Mouse (Mus musculus) neural tube, embryonic 11.5 days (tissue): ENCODE results near the gene Psmb5. TPM values are rescaled to one million over a fixed set of nuclear protein-coding genes. Genes with fewer than 3 reads are reported as not detected.
A peak's percentile ranks its signal among the peaks of the same experiment; 100 is the strongest.

Source experiments
- ATAC-seq: fragments of 200-750 bp; cut with Nextera tagmentation; 2 replicates; pipeline ENCODE4 v1.8.0; 2017; ENCODE audit warnings: moderate number of reproducible peaks, mild to moderate bottlenecking, moderate TSS enrichment, moderate library complexity; ENCODE audit not compliant: insufficient read depth, low FRiP score, low TSS enrichment
- DNase-seq: peaks from one replicate; pipeline ENCODE4 v3.0.0-alpha.2; 2015; ENCODE audit warnings: low spot score
- H3K27ac ChIP-seq: fragments of 300-500 bp; sonication (generic); 2 replicates; pipeline ENCODE4 v1.5.1; 2014; ENCODE audit warnings: low read depth, mild to moderate bottlenecking, low read length
- H3K27me3 ChIP-seq: fragments of 300-500 bp; sonication (generic); 2 replicates; pipeline ENCODE4 v1.6.1; 2014; ENCODE audit warnings: mild to moderate bottlenecking, low read length, mixed read lengths; ENCODE audit not compliant: control insufficient read depth, insufficient read depth
- H3K36me3 ChIP-seq: fragments of 300-500 bp; sonication (generic); 2 replicates; pipeline ENCODE4 v1.6.1; 2014; ENCODE audit warnings: mild to moderate bottlenecking, low read length, moderate library complexity, mixed read lengths; ENCODE audit not compliant: control insufficient read depth, insufficient read depth
- H3K4me1 ChIP-seq: fragments of 300-500 bp; sonication (generic); 2 replicates; pipeline ENCODE4 v1.6.1; 2014; ENCODE audit warnings: low read length, mixed read lengths; ENCODE audit not compliant: control insufficient read depth, insufficient read depth
- H3K4me2 ChIP-seq: fragments of 300-500 bp; sonication (generic); 2 replicates; pipeline ENCODE4 v1.6.1; 2014; ENCODE audit warnings: low read depth, mild to moderate bottlenecking, moderate library complexity
- H3K4me3 ChIP-seq: fragments of 300-500 bp; sonication (generic); 2 replicates; pipeline ENCODE4 v1.5.1; 2014; ENCODE audit warnings: low read depth, low read length
- H3K9ac ChIP-seq: fragments of 300-500 bp; sonication (generic); 2 replicates; pipeline ENCODE4 v1.6.1; 2014; ENCODE audit warnings: mild to moderate bottlenecking, low read length
- H3K9me3 ChIP-seq: fragments of 300-500 bp; sonication (generic); 2 replicates; pipeline ENCODE4 v1.6.1; 2016; ENCODE audit warnings: low read length; ENCODE audit not compliant: control insufficient read depth
- WGBS: fragments of 180-500 bp; shearing (Covaris S2); extraction: QIAGEN DNeasy Blood & Tissue Kit; methylation state at CpG from one replicate; pipeline ENCODE4 v1.1.7; 2014; 5-methylcytosine and 5-hydroxymethylcytosine counted together
- polyA plus RNA-seq: library from polyadenylated mRNA; unstranded; fragments of >200 nt; fragmentation: Nextera tagmentation; extraction: Ambion mirVana; gene quantifications from 2 replicates; pipeline ENCODE4 v1.2.1, GENCODE M21; 2014

Gene Psmb5
- 444 and 470 TPM in 2 replicates for polyA plus RNA-seq

GRCm38 (mm10) chr14:54617897-54618365 is at the start of gene Psmb5:
Gene Psmb5 (minus strand): TSS chr14:54618022.
- WGBS: 0% methylated on average over 25 of the region's 25 CpGs
- Histone ChIP-seq H3K27ac (peak within 1 kb of the TSS; percentile 70), H3K9ac (peak within 1 kb of the TSS; percentile 92), H3K9me3 (no peaks in the 10 kb centered on the region), H3K4me1 (no peaks in the 10 kb centered on the region), H3K27me3 (no peaks in the 10 kb centered on the region), H3K36me3 (no peaks in the 10 kb centered on the region; the same call in 1 of the 2 replicates), H3K4me3 (peak within 1 kb of the TSS; percentile 89), H3K4me2 (peak within 1 kb of the TSS; percentile 69)
- DNase-seq (peak; percentile 92), ATAC-seq (peak; percentile 89)

- WGBS: 91% methylated on average over 10 of the region's 10 CpGs
- ATAC-seq (no peak), DNase-seq (no peak)
- peaks cover 37% of the 10 kb centered on the region for H3K36me3 ChIP-seq
- no peaks in the 10 kb centered on the region for H3K27me3 ChIP-seq
- H3K4me1 ChIP-seq: no peaks in the 10 kb centered on the region
- H3K4me3 ChIP-seq: no peak overlapping the region
- no peak overlapping the region for H3K4me2 ChIP-seq
- H3K27ac ChIP-seq: no peak overlapping the region
- H3K9me3 ChIP-seq: no peaks in the 10 kb centered on the region
- H3K9ac ChIP-seq: no peak overlapping the region
Measured at GRCm38 (mm10) chr14:54664477-54665222, 46.8 kb upstream of the Psmb5 start.

GRCm38 (mm10) chr14:54660009-54660408 is 42.2 kb upstream of the Psmb5 start:
- Histone ChIP-seq H3K4me2 (no peak overlapping the region), H3K4me3 (no peak overlapping the region), H3K9me3 (no peaks in the 10 kb centered on the region), H3K4me1 (no peaks in the 10 kb centered on the region), H3K27ac (no peak overlapping the region), H3K9ac (no peak overlapping the region), H3K27me3 (no peaks in the 10 kb centered on the region), H3K36me3 (peaks cover 29% of the 10 kb centered on the region)
- WGBS: 88% methylated on average over 2 of the region's 2 CpGs
- DNase-seq: no peak
- ATAC-seq: no peak

- Histone ChIP-seq H3K4me1 (peaks cover 9% of the 10 kb centered on the region; the same call in 1 of the 2 replicates), H3K4me3 (peak overlapping the region; percentile 58), H3K9me3 (no peaks in the 10 kb centered on the region), H3K9ac (peak overlapping the region; percentile 70), H3K27me3 (no peaks in the 10 kb centered on the region), H3K4me2 (peak overlapping the region; percentile 69), H3K36me3 (peaks cover 25% of the 10 kb centered on the region), H3K27ac (no peak overlapping the region; the same call in 1 of the 2 replicates)
- under 1% methylated on average over 12 of the region's 12 CpGs for WGBS
- ATAC-seq (peak; percentile 79), DNase-seq (peak; percentile 87)
Measured at GRCm38 (mm10) chr14:54653496-54653895, 35.7 kb upstream of the Psmb5 start.

- Histone ChIP-seq H3K36me3 (peaks cover 27% of the 10 kb centered on the region), H3K4me2 (peak overlapping the region; percentile 69), H3K4me1 (peaks cover 9% of the 10 kb centered on the region; the same call in 1 of the 2 replicates), H3K27ac (no peak overlapping the region; the same call in 1 of the 2 replicates), H3K4me3 (peak overlapping the region; percentile 58), H3K9ac (peak overlapping the region; percentile 70), H3K9me3 (no peaks in the 10 kb centered on the region), H3K27me3 (no peaks in the 10 kb centered on the region)
- DNase-seq (no peak), ATAC-seq (peak; percentile 11; the same call in 1 of the 2 replicates)
- 1% methylated on average over 6 of the region's 7 CpGs for WGBS
Measured at GRCm38 (mm10) chr14:54652787-54653186, 35.0 kb upstream of the Psmb5 start.

GRCm38 (mm10) chr14:54651556-54651955 is 33.7 kb upstream of the Psmb5 start:
- Histone ChIP-seq H3K4me2 (no peak overlapping the region; the same call in 1 of the 2 replicates), H3K27me3 (no peaks in the 10 kb centered on the region), H3K27ac (no peak overlapping the region), H3K9me3 (no peaks in the 10 kb centered on the region), H3K9ac (no peak overlapping the region), H3K36me3 (peaks cover 27% of the 10 kb centered on the region), H3K4me1 (peaks cover 9% of the 10 kb centered on the region; the same call in 1 of the 2 replicates), H3K4me3 (no peak overlapping the region)
- no peak for DNase-seq
- ATAC-seq: no peak
- 76% methylated on average over 4 of the region's 4 CpGs for WGBS

GRCm38 (mm10) chr14:54650621-54651454 is 33.0 kb upstream of the Psmb5 start:
- Histone ChIP-seq H3K9ac (no peak overlapping the region), H3K4me2 (no peak overlapping the region), H3K9me3 (no peaks in the 10 kb centered on the region), H3K36me3 (peaks cover 33% of the 10 kb centered on the region), H3K27me3 (no peaks in the 10 kb centered on the region), H3K4me3 (no peak overlapping the region), H3K4me1 (peaks cover 9% of the 10 kb centered on the region; the same call in 1 of the 2 replicates), H3K27ac (no peak overlapping the region)
- WGBS: 68% methylated on average over 23 of the region's 23 CpGs
- DNase-seq (peak; percentile 88), ATAC-seq (peak; percentile 11; the same call in 1 of the 2 replicates)

GRCm38 (mm10) chr14:54647900-54648299 is 30.1 kb upstream of the Psmb5 start:
- Histone ChIP-seq H3K36me3 (peaks cover 55% of the 10 kb centered on the region), H3K4me3 (no peak overlapping the region), H3K4me2 (no peak overlapping the region), H3K27ac (no peak overlapping the region), H3K27me3 (no peaks in the 10 kb centered on the region), H3K9ac (no peak overlapping the region), H3K9me3 (no peaks in the 10 kb centered on the region), H3K4me1 (peaks cover 9% of the 10 kb centered on the region; the same call in 1 of the 2 replicates)
- 86% methylated on average over 4 of the region's 4 CpGs for WGBS
- ATAC-seq (no peak), DNase-seq (no peak)
